Mouse (Mus musculus) granulocyte monocyte progenitor cell, adult 5-6 weeks (primary cell): ENCODE data around the gene Ethe1. TPM values are rescaled to one million over a fixed set of nuclear protein-coding genes. Genes with fewer than 3 reads are reported as not detected.

Source experiments
- ATAC-seq: replicated peaks from 2 replicates; pipeline ENCODE4 v1.8.0; 2016; ENCODE audit warnings: mild to moderate bottlenecking, moderate TSS enrichment, inconsistent platforms; ENCODE audit not compliant: poor library complexity, severe bottlenecking
- total RNA-seq, 2 experiments: library from RNA; stranded (forward) in 1 of 2; stranded (reverse) in 1 of 2; fragments of 200-712, 200-1000 nt in 1 of 2; fragments of >200 nt in 1 of 2; fragmentation: Nextera tagmentation in 1 of 2; gene quantifications; 2 replicates each; pipeline ENCODE4 v1.2.3; 2014 to 2017

Gene Ethe1
- total RNA-seq, 2 experiments from 2014 or later, result 28.3 to 50.4 TPM

- no peak for ATAC-seq
Observed at GRCm38 (mm10) chr7:24644492-24644891, 57.1 kb downstream of the Ethe1 start.

- ATAC-seq, result no peak
Observed at GRCm38 (mm10) chr7:24644996-24645395, 57.7 kb downstream of the Ethe1 start.

GRCm38 (mm10) chr7:24646486-24646885, 59.1 kb downstream of the Ethe1 start:
- ATAC-seq, result no peak

DNA sequence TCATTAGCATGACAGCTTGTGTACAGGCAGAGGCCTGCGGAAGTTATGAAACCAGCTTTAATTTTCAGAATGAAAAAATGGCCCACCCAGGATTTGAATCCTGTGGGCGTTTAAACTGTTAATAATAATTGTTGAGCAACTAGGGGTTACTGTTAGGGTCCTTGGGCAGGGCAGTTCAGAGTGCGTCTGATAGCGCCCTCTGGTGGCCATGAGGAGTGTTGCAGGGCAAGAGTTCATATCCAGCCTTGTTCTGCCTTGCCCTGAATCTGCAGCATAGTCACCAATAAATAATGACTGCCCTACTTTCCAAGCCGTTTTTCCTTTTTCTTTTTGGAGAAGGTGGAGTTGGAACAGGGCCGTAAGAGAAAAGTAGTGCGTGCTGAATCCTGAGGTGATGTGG, 66.3 kb downstream of the Ethe1 start:
- ATAC-seq, result peak; percentile 97

Other genes starting within 250 kb of the Ethe1 start
- gene Lypd5, start 238.3 kb upstream of the Ethe1 start, total RNA-seq (2014; fragmentation: Nextera tagmentation), result not detected in 2 replicates
- not detected in 2 replicates for gene Lypd5, start 238.3 kb upstream of the Ethe1 start, total RNA-seq (2017)
- gene Kcnn4, start 217.3 kb upstream of the Ethe1 start, total RNA-seq (2014; fragmentation: Nextera tagmentation), result 24.2 and 31.4 TPM in 2 replicates
- gene Kcnn4, start 217.3 kb upstream of the Ethe1 start, total RNA-seq (2017), result 36.3 and 43.5 TPM in 2 replicates
- 21.6 and 29.5 TPM in 2 replicates for gene Smg9, start 187.9 kb upstream of the Ethe1 start, total RNA-seq (2014; fragmentation: Nextera tagmentation)
- 19.5 and 21.8 TPM in 2 replicates for gene Smg9, start 187.9 kb upstream of the Ethe1 start, total RNA-seq (2017)
- gene Irgc1, start 135.2 kb upstream of the Ethe1 start, total RNA-seq (2014; fragmentation: Nextera tagmentation), result not detected in 2 replicates
- not detected in 2 replicates for gene Irgc1, start 135.2 kb upstream of the Ethe1 start, total RNA-seq (2017)
- gene Plaur, start 125.1 kb upstream of the Ethe1 start, total RNA-seq (2014; fragmentation: Nextera tagmentation), result 19.0 and 20.5 TPM in 2 replicates
- 23.9 and 26.2 TPM in 2 replicates for gene Plaur, start 125.1 kb upstream of the Ethe1 start, total RNA-seq (2017)
- gene Cadm4, start 105.5 kb upstream of the Ethe1 start, total RNA-seq (2014; fragmentation: Nextera tagmentation), result not detected in 2 replicates
- gene Cadm4, start 105.5 kb upstream of the Ethe1 start, total RNA-seq (2017), result not detected in 2 replicates
- 1.5 and 4.0 TPM in 2 replicates for gene Zfp428, start 80.5 kb upstream of the Ethe1 start, total RNA-seq (2014; fragmentation: Nextera tagmentation)
- gene Zfp428, start 80.5 kb upstream of the Ethe1 start, total RNA-seq (2017), result 2.2 and 2.7 TPM in 2 replicates
- not detected in 2 replicates for gene AC161166.1, start 75.1 kb upstream of the Ethe1 start, total RNA-seq (2014; fragmentation: Nextera tagmentation)
- not detected in 2 replicates for gene AC161166.1, start 75.1 kb upstream of the Ethe1 start, total RNA-seq (2017)
- 5.1 and 5.9 TPM in 2 replicates for gene Irgq, start 56.9 kb upstream of the Ethe1 start, total RNA-seq (2014; fragmentation: Nextera tagmentation)
- 3.3 and 4.2 TPM in 2 replicates for gene Irgq, start 56.9 kb upstream of the Ethe1 start, total RNA-seq (2017)
- gene Pinlyp, start 41.4 kb upstream of the Ethe1 start, total RNA-seq (2014; fragmentation: Nextera tagmentation), result not detected in 2 replicates
- gene Pinlyp, start 41.4 kb upstream of the Ethe1 start, total RNA-seq (2017), result not detected in 2 replicates
- 72.6 and 80.6 TPM in 2 replicates for gene Xrcc1, start 41.3 kb upstream of the Ethe1 start, total RNA-seq (2014; fragmentation: Nextera tagmentation)
- gene Xrcc1, start 41.3 kb upstream of the Ethe1 start, total RNA-seq (2017), result 38.6 and 40.9 TPM in 2 replicates
- 0.41 and 0.75 TPM in 2 replicates for gene Zfp575, start 98 bp downstream of the Ethe1 start, total RNA-seq (2014; fragmentation: Nextera tagmentation)
- not detected in 2 replicates for gene Zfp575, start 98 bp downstream of the Ethe1 start, total RNA-seq (2017)
- gene Phldb3, start 23.2 kb downstream of the Ethe1 start, total RNA-seq (2014; fragmentation: Nextera tagmentation), result 1.8 and 6.4 TPM in 2 replicates
- 7.6 and 13.5 TPM in 2 replicates for gene Phldb3, start 23.2 kb downstream of the Ethe1 start, total RNA-seq (2017)
- gene Lypd3, start 49.0 kb downstream of the Ethe1 start, total RNA-seq (2014; fragmentation: Nextera tagmentation), result not detected in 2 replicates
- gene Lypd3, start 49.0 kb downstream of the Ethe1 start, total RNA-seq (2017), result not detected in 2 replicates
- gene Tex101, start 89.1 kb downstream of the Ethe1 start, total RNA-seq (2014; fragmentation: Nextera tagmentation), result not detected in 2 replicates
- not detected in 2 replicates for gene Tex101, start 89.1 kb downstream of the Ethe1 start, total RNA-seq (2017)
- not detected in 2 replicates for gene BC049730, start 121.7 kb downstream of the Ethe1 start, total RNA-seq (2014; fragmentation: Nextera tagmentation)
- gene BC049730, start 121.7 kb downstream of the Ethe1 start, total RNA-seq (2017), result not detected in 2 replicates
- not detected in 2 replicates for gene Gm4763, start 139.4 kb downstream of the Ethe1 start, total RNA-seq (2014; fragmentation: Nextera tagmentation)
- gene Gm4763, start 139.4 kb downstream of the Ethe1 start, total RNA-seq (2017), result not detected in 2 replicates
- gene Cd177, start 172.8 kb downstream of the Ethe1 start, total RNA-seq (2014; fragmentation: Nextera tagmentation), result 0.43 and 1.3 TPM in 2 replicates
- 18.1 and 21.1 TPM in 2 replicates for gene Cd177, start 172.8 kb downstream of the Ethe1 start, total RNA-seq (2017)
- not detected in 2 replicates for gene Ceacam10, start 189.7 kb downstream of the Ethe1 start, total RNA-seq (2014; fragmentation: Nextera tagmentation)
- gene Ceacam10, start 189.7 kb downstream of the Ethe1 start, total RNA-seq (2017), result 0.82 and 4.9 TPM in 2 replicates